Mouse (Mus musculus): ENCODE data around the gene Rogdi. TPM values are rescaled to one million over a fixed set of nuclear protein-coding genes. Genes with fewer than 3 reads are reported as not detected.

The Rogdi gene
- polyA plus RNA-seq, 1 experiment, result 156 TPM

DNA sequence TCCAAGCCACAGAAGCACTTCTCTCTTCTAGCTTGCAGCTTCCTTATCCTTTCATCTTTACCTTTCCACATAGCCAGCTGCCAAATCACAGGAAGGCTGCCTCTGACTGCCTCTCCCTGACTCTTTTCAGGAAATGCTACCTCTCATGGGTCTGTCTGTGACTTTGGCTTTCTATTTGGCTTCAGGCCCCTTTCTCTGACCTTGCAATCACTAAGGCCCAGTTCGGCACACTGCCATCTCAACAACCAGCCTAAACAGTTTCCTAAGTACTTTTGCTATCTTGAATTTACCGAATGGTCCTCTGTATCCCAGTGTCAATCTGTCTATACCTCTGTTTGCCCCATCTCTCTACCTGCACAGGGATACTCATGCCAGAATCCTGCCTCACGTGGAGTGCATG, 22.2 kb upstream of the Rogdi start:
- Histone ChIP-seq H3K4me1 (ENCODE audit: control insufficient read depth, insufficient read depth, low read length) (no peaks in the 10 kb centered on the region; the same call in 1 of the 2 replicates), H3K27ac (ENCODE audit: control insufficient read depth, insufficient read depth, low read depth, low read length, poor library complexity) (no peak overlapping the region), H3K4me3 (replicated peaks; ENCODE audit: control insufficient read depth, low read depth, low read length) (no peak overlapping the region)
- WGBS, result 98% methylated on average over 3 of the region's 3 CpGs
- TF ChIP-seq CTCF (IDR thresholded peaks at IDR 0.05; ENCODE audit: control insufficient read depth, insufficient read depth, low read length) (no peak), POLR2A (IDR thresholded peaks at IDR 0.05; ENCODE audit: borderline replicate concordance, control insufficient read depth, low read depth, low read length) (no peak)

- no peak overlapping the region for H3K4me3 ChIP-seq (replicated peaks; ENCODE audit: control insufficient read depth, low read depth, low read length)
- no peak overlapping the region for H3K27ac ChIP-seq (ENCODE audit: control insufficient read depth, insufficient read depth, low read depth, low read length, poor library complexity)
- no peaks in the 10 kb centered on the region; the same call in 1 of the 2 replicates for H3K4me1 ChIP-seq (ENCODE audit: control insufficient read depth, insufficient read depth, low read length)
- no peak for TF ChIP-seq CTCF (IDR thresholded peaks at IDR 0.05; ENCODE audit: control insufficient read depth, insufficient read depth, low read length)
- no peak for TF ChIP-seq POLR2A (IDR thresholded peaks at IDR 0.05; ENCODE audit: borderline replicate concordance, control insufficient read depth, low read depth, low read length)
- 20% methylated on average over 2 of the region's 2 CpGs for WGBS
These were observed 16.5 kb upstream of the Rogdi start for GRCm38 (mm10) chr16:5029847-5030246.

- Histone ChIP-seq H3K4me1 (ENCODE audit: control insufficient read depth, insufficient read depth, low read length) (no peaks in the 10 kb centered on the region; the same call in 1 of the 2 replicates), H3K27ac (ENCODE audit: control insufficient read depth, insufficient read depth, low read depth, low read length, poor library complexity) (no peak overlapping the region), H3K4me3 (replicated peaks; ENCODE audit: control insufficient read depth, low read depth, low read length) (no peak overlapping the region)
- WGBS, result 91% methylated on average over 3 of the region's 3 CpGs
- TF ChIP-seq CTCF (IDR thresholded peaks at IDR 0.05; ENCODE audit: control insufficient read depth, insufficient read depth, low read length) (no peak), POLR2A (IDR thresholded peaks at IDR 0.05; ENCODE audit: borderline replicate concordance, control insufficient read depth, low read depth, low read length) (no peak)
These were observed 10.7 kb upstream of the Rogdi start for GRCm38 (mm10) chr16:5024021-5024420.

- H3K4me3 ChIP-seq (replicated peaks; ENCODE audit: control insufficient read depth, low read depth, low read length), result no peak overlapping the region
- H3K4me1 ChIP-seq (ENCODE audit: control insufficient read depth, insufficient read depth, low read length), result peaks cover 5% of the 10 kb centered on the region
- H3K27ac ChIP-seq (ENCODE audit: control insufficient read depth, insufficient read depth, low read depth, low read length, poor library complexity), result no peak overlapping the region
- TF ChIP-seq CTCF (IDR thresholded peaks at IDR 0.05; ENCODE audit: control insufficient read depth, insufficient read depth, low read length) (no peak), POLR2A (IDR thresholded peaks at IDR 0.05; ENCODE audit: borderline replicate concordance, control insufficient read depth, low read depth, low read length) (no peak)
- 90% methylated on average over 4 of the region's 4 CpGs for WGBS
These were observed 1.2 kb upstream of the Rogdi start for GRCm38 (mm10) chr16:5014578-5014977.

- 50% methylated on average over 13 of the region's 13 CpGs for WGBS
- H3K27ac ChIP-seq (ENCODE audit: control insufficient read depth, insufficient read depth, low read depth, low read length, poor library complexity), result peak overlapping the region; percentile 73
- peaks cover 5% of the 10 kb centered on the region for H3K4me1 ChIP-seq (ENCODE audit: control insufficient read depth, insufficient read depth, low read length)
- TF ChIP-seq CTCF (IDR thresholded peaks at IDR 0.05; ENCODE audit: control insufficient read depth, insufficient read depth, low read length), result no peak
- H3K4me3 ChIP-seq (replicated peaks; ENCODE audit: control insufficient read depth, low read depth, low read length), result peak overlapping the region; percentile 97
These were observed 1.0 kb downstream of the Rogdi start for GRCm38 (mm10) chr16:5012036-5013005.

DNA sequence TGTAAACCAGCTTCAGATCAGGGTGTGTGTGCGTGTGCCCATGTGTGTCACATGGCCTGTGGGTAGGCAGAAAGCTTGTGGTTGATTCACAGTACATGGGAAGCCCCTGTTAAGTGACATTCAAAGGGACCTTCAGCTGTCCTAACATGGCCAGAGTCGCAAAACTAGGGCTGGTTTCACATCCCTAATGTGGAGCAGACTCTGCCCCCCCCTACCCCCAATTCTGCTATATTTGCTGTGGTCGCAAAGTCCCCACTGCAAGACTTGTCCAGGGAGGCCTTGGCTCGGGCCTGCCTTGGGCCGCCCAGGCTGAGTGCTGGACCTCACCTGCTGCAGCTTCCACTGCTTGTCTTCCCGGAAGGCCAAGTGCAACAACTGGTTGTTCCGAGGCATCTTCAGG, 2.1 kb downstream of the Rogdi start:
- peak overlapping the region; percentile 66 for H3K27ac ChIP-seq (ENCODE audit: control insufficient read depth, insufficient read depth, low read depth, low read length, poor library complexity)
- WGBS, result 23% methylated on average over 7 of the region's 7 CpGs
- peak overlapping the region; percentile 45 for H3K4me3 ChIP-seq (replicated peaks; ENCODE audit: control insufficient read depth, low read depth, low read length)
- peaks cover 5% of the 10 kb centered on the region for H3K4me1 ChIP-seq (ENCODE audit: control insufficient read depth, insufficient read depth, low read length)
- 0 out of 2 replicates have a peak, but pooled peaks have one; percentile 19 for TF ChIP-seq POLR2A (IDR thresholded peaks at IDR 0.05; ENCODE audit: borderline replicate concordance, control insufficient read depth, low read depth, low read length)
- TF ChIP-seq CTCF (IDR thresholded peaks at IDR 0.05; ENCODE audit: control insufficient read depth, insufficient read depth, low read length), result no peak

- Histone ChIP-seq H3K27ac (ENCODE audit: control insufficient read depth, insufficient read depth, low read depth, low read length, poor library complexity) (no peak overlapping the region), H3K4me3 (replicated peaks; ENCODE audit: control insufficient read depth, low read depth, low read length) (no peak overlapping the region), H3K4me1 (ENCODE audit: control insufficient read depth, insufficient read depth, low read length) (peaks cover 5% of the 10 kb centered on the region)
- TF ChIP-seq POLR2A (IDR thresholded peaks at IDR 0.05; ENCODE audit: borderline replicate concordance, control insufficient read depth, low read depth, low read length), result no peak
- TF ChIP-seq CTCF (IDR thresholded peaks at IDR 0.05; ENCODE audit: control insufficient read depth, insufficient read depth, low read length), result no peak
- 88% methylated on average over 10 of the region's 10 CpGs for WGBS
These were observed 2.9 kb downstream of the Rogdi start for GRCm38 (mm10) chr16:5010371-5010935.

DNA sequence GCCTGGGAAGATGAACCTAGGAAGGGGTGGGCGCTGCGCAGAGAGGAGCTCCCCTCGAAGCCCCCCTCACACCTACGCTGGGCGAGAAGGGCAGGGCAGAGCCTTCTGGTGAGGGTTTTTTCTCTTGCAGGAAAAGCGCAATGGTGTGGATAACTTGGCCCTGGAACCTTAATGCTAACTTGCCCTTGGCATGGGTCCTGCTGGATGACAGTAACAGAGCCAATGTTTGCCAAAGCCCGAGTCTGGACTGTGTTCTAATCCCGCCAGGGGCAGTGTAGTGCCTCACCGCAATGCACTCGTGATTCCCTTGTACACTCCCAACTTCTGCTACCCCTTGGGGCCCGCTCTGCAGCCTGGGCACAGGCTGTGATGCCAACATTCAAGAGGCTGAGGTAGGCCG, 5.3 kb downstream of the Rogdi start:
- Histone ChIP-seq H3K4me1 (ENCODE audit: control insufficient read depth, insufficient read depth, low read length) (peaks cover 5% of the 10 kb centered on the region), H3K27ac (ENCODE audit: control insufficient read depth, insufficient read depth, low read depth, low read length, poor library complexity) (no peak overlapping the region), H3K4me3 (replicated peaks; ENCODE audit: control insufficient read depth, low read depth, low read length) (no peak overlapping the region)
- 81% methylated on average over 12 of the region's 12 CpGs for WGBS
- TF ChIP-seq POLR2A (IDR thresholded peaks at IDR 0.05; ENCODE audit: borderline replicate concordance, control insufficient read depth, low read depth, low read length) (no peak), CTCF (IDR thresholded peaks at IDR 0.05; ENCODE audit: control insufficient read depth, insufficient read depth, low read length) (no peak)

Data from bone marrow, adult 2 months (tissue).